Mouse (Mus musculus): ENCODE data around the gene Fkbp3. TPM values are rescaled to one million over a fixed set of nuclear protein-coding genes. Genes with fewer than 3 reads are reported as not detected.

Gene Fkbp3
- 262 TPM for polyA plus RNA-seq (2017; shearing (Covaris generic))

DNA sequence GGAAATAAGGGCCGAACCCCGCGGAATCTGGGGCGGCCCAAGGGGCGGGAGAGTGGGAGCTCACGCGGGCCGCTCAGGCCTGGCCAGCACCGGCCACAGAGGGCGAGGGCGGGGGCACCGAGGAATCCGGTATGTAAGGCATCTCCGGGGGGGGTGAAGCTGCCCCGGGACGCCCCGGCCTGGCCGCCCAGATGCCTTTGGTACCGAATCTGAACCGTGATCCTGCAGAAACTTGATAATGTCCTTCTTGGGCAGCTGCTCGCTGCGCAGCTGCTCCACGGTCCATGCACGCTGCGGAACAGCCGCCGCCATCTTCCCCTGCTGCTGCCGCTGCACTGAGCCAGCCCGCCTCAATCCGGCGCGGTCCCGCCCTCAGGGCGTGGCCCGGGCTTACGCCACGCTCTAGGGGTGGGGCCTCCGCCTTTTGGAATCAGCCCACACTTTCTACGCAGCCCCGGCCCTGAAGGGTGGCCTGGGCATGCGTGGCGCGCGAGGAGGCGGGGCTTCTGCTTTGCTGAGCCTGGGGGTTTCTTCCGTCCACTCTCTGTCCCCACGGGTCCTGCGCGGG lies at the start of gene Fkbp3:
Fkbp3 (minus strand) TSS at position 397 of the 568 bp plus-strand sequence.

DNA sequence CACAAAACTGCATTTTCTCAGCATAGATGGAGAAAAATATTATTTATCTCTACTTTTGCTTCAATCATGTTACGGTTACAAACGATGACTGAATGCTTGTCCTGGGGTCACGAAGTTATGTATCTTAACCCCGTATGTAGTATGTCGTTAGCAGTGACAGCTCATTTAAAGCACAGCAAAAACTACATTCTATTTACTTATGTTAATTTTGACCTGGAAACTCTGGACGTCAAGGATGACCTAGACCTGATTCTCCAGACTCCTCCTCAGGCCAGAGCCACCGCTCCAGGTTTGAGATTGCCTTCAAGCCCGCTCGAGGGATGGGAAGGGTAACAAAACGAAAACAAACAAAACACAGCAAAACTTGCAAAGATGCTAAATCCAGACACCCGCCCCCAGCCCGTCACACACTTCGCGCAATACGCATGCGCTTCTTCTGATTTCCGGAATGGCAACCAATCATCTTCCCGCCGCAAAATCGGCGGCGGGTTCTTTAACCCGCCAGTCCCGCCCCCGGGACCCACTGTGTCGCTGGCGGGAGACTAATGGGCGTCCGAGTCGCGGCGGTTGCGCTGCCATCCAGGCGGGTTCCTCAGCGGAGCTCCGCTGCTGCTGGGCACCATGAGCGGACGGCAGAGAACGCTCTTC lies 1.4 kb upstream of the Fkbp3 start, which contains the start of gene Fancm:
Fancm (plus strand) TSS at position 519 of the 648 bp plus-strand sequence.

DNA sequence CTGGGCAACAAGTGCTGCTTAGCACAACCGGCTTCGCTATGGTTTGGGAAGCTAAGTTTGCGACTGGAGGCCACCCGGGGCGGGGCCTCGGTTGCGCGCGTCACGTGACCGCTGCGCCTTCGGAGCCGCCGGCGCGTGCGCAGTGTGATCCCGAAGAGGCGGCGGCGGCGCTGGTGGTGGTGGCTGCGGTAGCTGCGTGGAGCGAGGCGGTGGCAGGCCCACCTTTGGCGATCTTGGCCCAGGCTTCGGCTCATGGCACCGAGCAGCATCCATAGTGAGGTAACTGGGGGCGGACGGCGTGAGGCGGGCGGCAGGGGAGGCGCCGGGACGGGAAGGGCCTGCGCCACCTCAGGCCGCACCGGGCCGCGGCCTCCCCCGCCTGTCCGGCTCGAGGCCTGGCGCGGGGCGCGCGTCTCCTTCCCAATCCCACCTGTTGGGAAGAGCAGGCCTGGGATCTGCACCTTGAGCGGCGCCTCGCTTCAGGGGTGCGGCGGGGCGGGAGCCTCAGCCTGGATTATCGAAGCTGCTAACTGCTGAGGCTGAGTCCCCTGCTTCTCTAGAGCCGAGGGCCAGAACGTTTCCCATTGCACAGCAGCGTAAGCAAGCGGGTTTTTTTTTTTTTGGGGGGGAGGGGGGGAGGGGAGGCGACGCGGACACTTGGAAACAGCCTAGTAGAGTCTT lies 37.5 kb downstream of the Fkbp3 start, which contains the start of gene Prpf39:
Prpf39 (plus strand) TSS at position 144 of the 681 bp plus-strand sequence.

Other genes starting within 250 kb of the Fkbp3 start
- gene Gm527, start 156.1 kb downstream of the Fkbp3 start, polyA plus RNA-seq (2017; shearing (Covaris generic)): 0.41 TPM
- gene Klhl28, start 108.5 kb downstream of the Fkbp3 start, polyA plus RNA-seq (2017; shearing (Covaris generic)): 31.0 TPM
- gene Togaram1, start 108.2 kb downstream of the Fkbp3 start, polyA plus RNA-seq (2017; shearing (Covaris generic)): 44.6 TPM
- gene Prpf39, start 37.7 kb downstream of the Fkbp3 start, polyA plus RNA-seq (2017; shearing (Covaris generic)): 124 TPM
- gene Fancm, start 1.6 kb upstream of the Fkbp3 start, polyA plus RNA-seq (2017; shearing (Covaris generic)): 4.6 TPM
- gene Mis18bp1, start 98.6 kb upstream of the Fkbp3 start, polyA plus RNA-seq (2017; shearing (Covaris generic)): 1.9 TPM
- gene Wdr20rt, start 151.5 kb upstream of the Fkbp3 start, polyA plus RNA-seq (2017; shearing (Covaris generic)): not detected

Data from CD4-positive, CD25-positive, alpha-beta regulatory T cell, adult 9 weeks (primary cell).